Mouse (Mus musculus): ENCODE measurements around the gene Krtap4-7.
"Not testable (repeated sequence)": the region's sequence is repeated elsewhere in the genome, so short reads cannot be mapped to it uniquely, and the experiment has no call there.

Krtap4-7 gene

DNA sequence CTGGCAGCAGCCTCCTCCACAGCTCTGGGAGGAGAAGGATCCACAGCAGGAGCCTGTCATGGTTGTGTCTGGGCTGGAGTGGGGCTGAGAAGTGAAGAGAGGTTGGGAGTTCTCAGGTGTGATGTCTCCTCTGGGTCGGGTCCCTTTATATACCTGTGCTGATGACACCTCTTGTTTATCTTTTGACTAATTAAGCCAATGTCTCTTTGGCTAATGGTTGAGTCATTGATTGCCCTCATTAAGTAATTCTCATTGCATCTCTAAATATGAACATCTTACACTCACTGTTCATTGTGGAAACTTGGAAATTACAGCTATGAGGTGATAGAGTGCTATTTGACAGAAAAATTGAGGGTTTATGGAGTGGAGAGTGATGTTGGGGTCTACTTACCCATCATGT is 40.7 kb downstream of the Krtap4-7 start, which contains the start of gene Gm11938:
Gene Gm11938, minus strand, starts transcription at position 101 of the 400 bp plus-strand sequence.
- not testable (repeated sequence) for DNase-seq (ENCODE audit: low spot score in 2 of 2)

DNA sequence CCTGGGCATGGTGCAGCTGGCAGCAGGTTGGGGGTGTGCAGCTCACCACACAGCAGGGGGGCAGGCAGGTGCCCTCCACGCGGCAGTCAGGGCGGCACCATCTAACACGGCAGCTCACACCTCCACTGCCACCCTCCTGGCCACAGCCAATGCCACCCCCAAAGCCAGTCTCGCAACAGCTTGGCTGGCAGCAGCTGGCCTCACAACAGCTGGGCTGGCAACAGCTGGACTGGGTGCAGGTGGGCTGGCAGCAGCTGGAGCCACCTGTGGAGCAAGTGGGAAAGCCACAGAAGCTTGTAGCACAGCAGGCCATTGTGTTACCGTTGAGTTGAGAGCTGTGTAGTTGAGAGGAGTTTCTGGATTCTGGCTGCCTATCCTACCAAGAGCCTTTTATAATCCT is 46.1 kb downstream of the Krtap4-7 start, which contains the start of gene Krtap9-3:
Gene Krtap9-3, minus strand, starts transcription at position 364 of the 400 bp plus-strand sequence.
- not testable (repeated sequence) for DNase-seq (ENCODE audit: low spot score in 2 of 2)

Measured in right cerebral cortex, postnatal 36 days (tissue).